Mouse (Mus musculus) neutrophil, adult 83 days (primary cell): ENCODE data around the gene Pcbp1. TPM values are rescaled to one million over a fixed set of nuclear protein-coding genes. Genes with fewer than 3 reads are reported as not detected.

Source experiments
- total RNA-seq, 2 experiments: library from RNA; stranded (reverse); gene quantifications; one replicate each; pipeline ENCODE4 v1.2.4; 2023

Pcbp1 gene
- total RNA-seq = 100 to 1,000 TPM; 170 to 191 TPM

DNA sequence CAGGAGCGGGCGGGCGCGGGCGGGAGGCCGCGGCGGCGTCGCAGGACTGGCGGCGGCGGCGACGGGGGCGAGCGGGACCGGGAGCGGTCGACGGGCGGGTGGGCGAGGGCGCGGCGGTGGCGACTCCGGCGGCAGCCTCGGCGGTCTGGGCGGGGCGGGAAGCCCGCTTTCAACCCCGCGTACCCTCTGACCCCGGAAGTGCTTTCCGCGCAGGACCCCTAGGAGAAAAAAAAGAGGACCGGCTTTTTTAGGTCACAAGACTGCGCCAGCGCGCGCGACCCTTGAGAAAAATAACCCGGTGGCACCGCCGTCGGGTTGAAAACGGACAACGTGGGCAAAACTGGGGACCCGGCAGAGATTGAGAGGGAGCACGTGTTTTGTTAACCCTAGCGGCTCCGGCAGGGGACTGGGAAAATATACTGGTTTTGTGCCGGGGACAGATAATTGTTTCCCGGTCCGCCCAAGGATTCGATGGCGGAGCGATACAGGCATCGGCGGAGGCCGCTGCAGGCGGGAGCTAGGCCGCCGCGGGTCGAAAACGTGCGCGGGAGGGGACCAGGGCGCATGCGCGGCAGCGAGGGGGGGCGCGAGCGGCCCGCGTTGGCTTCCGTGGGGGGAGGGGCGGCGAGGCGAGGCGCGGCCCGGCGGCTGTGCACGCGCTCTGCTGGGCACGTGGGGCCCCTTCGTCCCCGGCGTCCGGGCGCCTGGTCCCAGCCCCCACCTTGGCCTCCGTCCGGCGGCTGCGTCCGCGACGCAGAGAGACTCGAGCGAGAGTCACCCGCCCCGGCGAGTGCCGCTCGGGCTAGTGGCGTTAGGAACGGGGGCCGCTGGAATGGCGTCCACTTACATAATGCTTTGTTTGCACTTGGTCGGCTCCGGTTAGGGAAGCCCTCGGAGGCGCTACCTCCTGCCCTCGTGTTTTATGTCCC lies at the start of gene Pcbp1:
Gene Pcbp1 (minus strand): TSS at position 290 of the 929 bp plus-strand sequence.

Other genes with a start within 250 kb of the Pcbp1 start
- gene Fam136a, start 160.7 kb downstream of the Pcbp1 start, total RNA-seq = 1 to 10 TPM; 3.4 to 4.4 TPM
- 100 to 1,000 TPM; 111 to 125 TPM for gene Snrpg, start 155.0 kb downstream of the Pcbp1 start, total RNA-seq
- gene Pcyox1, start 129.2 kb downstream of the Pcbp1 start, total RNA-seq = 10 to 100 TPM; 49.8 to 51.3 TPM
- 10 to 100 TPM; 42.8 to 44.3 TPM for gene Tia1, start 122.1 kb downstream of the Pcbp1 start, total RNA-seq
- 1 to 10 TPM in 1 of 2 experiments, not detected in 1; 2.2 TPM for gene Gm44790, start 99.7 kb downstream of the Pcbp1 start, total RNA-seq
- gene C87436, start 87.9 kb downstream of the Pcbp1 start, total RNA-seq = 10 to 100 TPM; 16.7 to 20.5 TPM
- gene Asprv1, start 101.8 kb upstream of the Pcbp1 start, total RNA-seq = 10 to 100 TPM; 62.2 to 88.0 TPM
- gene Mxd1, start 142.8 kb upstream of the Pcbp1 start, total RNA-seq = 100 to 1,000 TPM; 571 to 773 TPM
- 10 to 100 TPM; 35.5 to 40.8 TPM for gene Snrnp27, start 158.2 kb upstream of the Pcbp1 start, total RNA-seq
- 10 to 100 TPM; 15.5 to 18.1 TPM for gene Gmcl1, start 207.1 kb upstream of the Pcbp1 start, total RNA-seq